Mouse (Mus musculus): ENCODE measurements around the gene Fbxl20. TPM values are rescaled to one million over a fixed set of nuclear protein-coding genes. Genes with fewer than 3 reads are reported as not detected.

Gene Fbxl20
- total RNA-seq, 2 experiments from 2014 or later = 35.5 to 39.4 TPM

DNA sequence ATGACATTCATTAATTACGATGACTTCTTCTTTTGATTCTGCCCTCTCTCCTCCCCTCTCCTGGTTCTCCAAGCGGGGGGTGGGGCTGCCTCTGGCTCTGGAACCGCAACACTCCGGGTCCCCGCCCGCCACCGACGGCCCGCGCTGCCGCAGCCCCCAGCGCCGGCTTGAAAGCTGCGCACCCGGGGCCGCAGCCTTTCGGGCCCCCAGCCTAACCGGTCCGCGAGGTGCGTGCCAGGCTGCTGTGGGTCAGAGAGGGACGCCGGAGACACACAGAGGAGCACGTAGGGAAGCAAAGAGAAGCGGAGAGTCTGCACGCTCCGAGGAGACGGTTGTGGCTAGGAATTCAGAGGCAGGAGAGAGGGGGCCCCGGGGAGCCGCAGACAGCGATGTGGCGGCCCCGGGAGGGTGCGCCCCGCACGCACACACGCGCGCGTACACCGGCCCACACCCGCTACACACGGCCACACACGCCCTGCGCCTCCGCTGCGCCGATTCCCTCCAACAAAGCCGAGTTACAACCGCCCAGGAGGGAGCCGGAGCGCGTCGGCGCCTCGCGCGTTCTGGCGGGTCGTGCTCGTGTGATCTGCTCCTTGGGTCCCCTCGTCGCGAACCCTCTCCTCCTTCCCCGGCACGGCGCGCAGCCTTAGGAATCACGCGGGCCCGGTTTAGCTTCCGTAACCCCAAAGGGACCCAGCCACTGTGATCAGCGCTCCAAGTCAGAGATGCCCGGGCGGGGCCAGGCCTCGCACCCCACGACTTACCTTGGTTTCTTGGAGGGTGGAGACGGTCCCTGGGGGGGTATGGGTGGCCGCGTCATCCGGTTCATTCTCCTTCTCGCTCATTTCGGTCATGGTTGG lies 97.8 kb downstream of the Fbxl20 start:
- intact Hi-C loops (cut with DNase I) = no loop called here

GRCm38 (mm10) chr11:98051611-98052128 lies 98.5 kb downstream of the Fbxl20 start:
- intact Hi-C loops (cut with DNase I) = no loop called here
- DNase-seq (ENCODE audit: low spot score in 2 of 2) = no peak

More for the DNA sequence above, 97.8 kb downstream of the Fbxl20 start:
- peak; percentile 37 to 55 for DNase-seq (ENCODE audit: low spot score in 2 of 2)

- intact Hi-C loops (cut with DNase I) = no loop called here
- no peak for DNase-seq (ENCODE audit: low spot score in 2 of 2)
Measured at GRCm38 (mm10) chr11:98050940-98051339, 99.3 kb downstream of the Fbxl20 start.

DNA sequence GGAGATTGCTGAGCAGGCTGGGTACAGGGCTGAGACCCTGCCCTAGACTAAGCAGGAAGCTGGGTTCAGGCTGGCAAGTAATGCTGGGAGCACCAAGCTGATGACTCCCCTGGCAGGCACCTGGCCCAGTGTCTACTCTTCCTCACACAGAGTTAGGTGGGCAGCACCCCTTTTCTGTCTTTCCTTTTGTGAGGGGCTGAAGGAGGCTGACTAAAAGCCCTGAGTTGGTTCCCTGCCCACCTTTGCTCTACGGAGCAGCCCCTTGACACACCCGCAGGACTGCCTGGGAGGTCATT lies 99.7 kb downstream of the Fbxl20 start:
- no peak for DNase-seq (ENCODE audit: low spot score in 2 of 2)
- intact Hi-C loops (cut with DNase I) = no loop called here

- DNase-seq (ENCODE audit: low spot score in 2 of 2) = peak in 1 of 2 experiments; percentile 65
- intact Hi-C loops (cut with DNase I) = no loop called here
Measured at GRCm38 (mm10) chr11:98049672-98050519, 100.3 kb downstream of the Fbxl20 start.

GRCm38 (mm10) chr11:98047745-98048144 lies 102.5 kb downstream of the Fbxl20 start:
- DNase-seq (ENCODE audit: low spot score in 2 of 2) = peak; percentile 28 to 55
- intact Hi-C loops (cut with DNase I) = no loop called here

GRCm38 (mm10) chr11:98046466-98046865 lies 103.7 kb downstream of the Fbxl20 start:
- intact Hi-C loops (cut with DNase I) = no loop called here
- DNase-seq (ENCODE audit: low spot score in 2 of 2) = no peak

DNA sequence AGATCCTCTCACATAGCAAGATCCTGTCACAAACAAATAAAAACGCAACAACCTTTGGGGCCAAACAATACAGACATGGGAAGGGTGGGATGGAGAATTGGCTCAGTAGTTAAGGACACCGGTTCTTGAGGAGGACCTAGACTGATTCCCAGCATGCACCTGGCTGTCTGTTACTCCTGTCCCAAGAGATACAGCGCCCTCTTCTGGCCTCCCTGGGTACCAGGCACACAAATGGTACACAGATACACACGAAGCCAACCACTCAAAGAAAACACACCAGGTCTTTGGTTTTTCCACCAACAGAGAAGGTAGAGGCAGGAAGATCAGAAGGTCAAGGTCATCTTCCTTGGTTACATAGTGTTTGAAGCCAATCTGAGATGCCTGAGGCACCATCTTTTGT lies 104.6 kb downstream of the Fbxl20 start:
- intact Hi-C loops (cut with DNase I) = no loop called here

GRCm38 (mm10) chr11:98044074-98044473 lies 106.1 kb downstream of the Fbxl20 start:
- intact Hi-C loops (cut with DNase I) = no loop called here
- DNase-seq (ENCODE audit: low spot score in 2 of 2) = no peak

More for the DNA sequence above, 104.6 kb downstream of the Fbxl20 start:
- DNase-seq (ENCODE audit: low spot score in 2 of 2) = no peak

DNA sequence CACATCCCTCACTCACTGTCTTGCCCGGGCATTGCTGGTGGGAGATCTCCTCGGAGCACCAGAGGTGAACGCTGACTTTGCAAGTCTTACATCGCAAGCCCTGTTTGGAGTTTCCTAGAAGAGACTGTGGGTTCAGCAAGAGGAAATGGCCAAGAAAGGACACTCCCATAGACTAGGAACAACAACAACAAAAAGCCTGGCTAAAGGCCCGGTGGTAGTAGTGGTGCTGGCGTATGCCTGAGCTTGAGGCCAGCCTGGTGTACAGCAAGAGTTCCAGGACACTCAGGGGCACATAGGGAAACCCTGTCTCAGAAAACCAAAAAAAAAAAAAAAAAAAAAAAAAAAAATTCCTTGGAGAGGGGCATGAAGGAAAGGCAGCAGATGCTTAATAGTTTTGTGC lies 107.5 kb downstream of the Fbxl20 start:
- DNase-seq (ENCODE audit: low spot score in 2 of 2) = no peak
- intact Hi-C loops (cut with DNase I) = no loop called here

GRCm38 (mm10) chr11:98040975-98041374 lies 109.2 kb downstream of the Fbxl20 start:
- intact Hi-C loops (cut with DNase I) = no loop called here
- no peak for DNase-seq (ENCODE audit: low spot score in 2 of 2)

DNA sequence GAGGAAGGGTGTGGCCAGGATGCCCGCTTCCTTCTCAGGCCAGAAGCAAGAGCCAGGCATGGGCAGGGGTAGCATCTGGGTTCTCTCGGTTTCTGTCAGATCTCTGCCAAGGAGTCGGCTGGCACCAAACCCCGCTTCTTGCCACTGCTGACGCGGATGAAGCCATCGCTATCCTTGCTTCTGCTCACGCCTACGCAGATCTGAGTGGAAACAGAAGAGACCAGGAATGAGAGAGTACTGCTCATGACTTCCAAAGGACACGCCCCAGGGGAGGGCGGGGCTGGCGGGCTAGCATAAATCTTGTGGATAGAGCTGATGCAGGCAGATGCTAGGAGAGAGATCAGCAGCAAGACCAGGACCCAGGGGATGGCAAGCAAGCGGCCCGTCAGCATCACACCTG lies 112.3 kb downstream of the Fbxl20 start:
- intact Hi-C loops (cut with DNase I) = no loop called here
- peak; percentile 57 to 95 for DNase-seq (ENCODE audit: low spot score in 2 of 2)

GRCm38 (mm10) chr11:98035977-98036377 lies 114.2 kb downstream of the Fbxl20 start:
- intact Hi-C loops (cut with DNase I) = no loop called here
- DNase-seq (ENCODE audit: low spot score in 2 of 2) = peak; percentile 60 to 72

GRCm38 (mm10) chr11:98034840-98035239 lies 115.4 kb downstream of the Fbxl20 start:
- peak in 1 of 2 experiments; percentile 62 for DNase-seq (ENCODE audit: low spot score in 2 of 2)
- intact Hi-C loops (cut with DNase I) = no loop called here

DNA sequence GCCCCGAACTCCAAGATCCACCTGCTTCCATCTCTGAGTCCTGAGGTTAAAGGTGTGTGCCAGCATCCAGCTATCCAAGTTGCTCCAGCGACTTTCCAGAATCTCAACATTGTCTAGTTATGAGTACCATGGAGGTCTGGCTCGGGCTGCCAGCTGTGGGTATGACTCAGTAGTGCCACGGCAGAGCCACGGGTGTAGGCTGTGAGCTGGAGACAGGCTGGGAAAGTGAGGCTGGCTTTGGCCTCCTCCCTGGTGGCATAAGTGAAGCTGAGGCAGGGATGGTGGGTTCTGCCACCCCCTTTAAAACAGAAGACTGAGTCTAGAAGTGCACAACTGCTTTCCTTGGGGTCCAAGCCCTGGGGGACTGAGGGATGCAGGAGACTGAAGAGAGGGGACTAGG lies 116.1 kb downstream of the Fbxl20 start:
- intact Hi-C loops (cut with DNase I) = no loop called here
- peak in 1 of 2 experiments; percentile 51 for DNase-seq (ENCODE audit: low spot score in 2 of 2)

Other genes starting within 250 kb of the Fbxl20 start
- gene Plxdc1, start 164.0 kb downstream of the Fbxl20 start, total RNA-seq (2021) = 10 to 100 TPM; 22.0 to 22.4 TPM
- gene Arl5c, start 154.2 kb downstream of the Fbxl20 start, total RNA-seq (2021) = 1 to 10 TPM in 1 of 2 experiments, under 1 TPM in 1; 0.89 to 1.7 TPM
- gene Cacnb1, start 127.4 kb downstream of the Fbxl20 start, total RNA-seq (2021) = 100 to 1,000 TPM; 155 to 167 TPM
- gene Rpl19, start 123.7 kb downstream of the Fbxl20 start, total RNA-seq (2021) = 100 to 1,000 TPM; 560 to 589 TPM
- gene Stac2, start 96.9 kb downstream of the Fbxl20 start, total RNA-seq (2021) = 10 to 100 TPM; 63.4 to 76.9 TPM
- gene Med1, start 42.9 kb upstream of the Fbxl20 start, total RNA-seq (2021) = 10 to 100 TPM; 49.6 to 49.7 TPM
- gene Cdk12, start 52.7 kb upstream of the Fbxl20 start, total RNA-seq (2021) = 10 to 100 TPM; 35.2 to 38.8 TPM
- gene Neurod2, start 179.2 kb upstream of the Fbxl20 start, total RNA-seq (2021) = 10 to 100 TPM; 57.3 to 64.3 TPM
- gene Ppp1r1b, start 198.0 kb upstream of the Fbxl20 start, total RNA-seq (2021) = 100 to 1,000 TPM; 141 to 380 TPM
- gene Stard3, start 208.0 kb upstream of the Fbxl20 start, total RNA-seq (2021) = 10 to 100 TPM; 34.1 to 36.8 TPM
- gene Tcap, start 233.4 kb upstream of the Fbxl20 start, total RNA-seq (2021) = 10 to 100 TPM in 1 of 2 experiments, 1 to 10 TPM in 1; 9.3 to 11.6 TPM
- gene Pnmt, start 236.0 kb upstream of the Fbxl20 start, total RNA-seq (2021) = under 1 TPM; 0.39 to 0.73 TPM

Measured in left cerebral cortex, postnatal 25 days (tissue).